Mouse (Mus musculus) hindbrain, embryonic 12.5 days (tissue): ENCODE results near the gene C130074G19Rik. TPM values are rescaled to one million over a fixed set of nuclear protein-coding genes. Genes with fewer than 3 reads are reported as not detected.
A peak's percentile ranks its signal among the peaks of the same experiment; 100 is the strongest.

Source experiments
- ATAC-seq: fragments of 200-750 bp; cut with Nextera tagmentation; 2 replicates; pipeline ENCODE4 v1.8.0; 2017; ENCODE audit warnings: moderate TSS enrichment; ENCODE audit not compliant: low FRiP score
- H3K27ac ChIP-seq: fragments of 300-500 bp; sonication (generic); 2 replicates; pipeline ENCODE4 v1.5.1; 2016; ENCODE audit warnings: mild to moderate bottlenecking
- H3K27me3 ChIP-seq: fragments of 300-500 bp; sonication (generic); 2 replicates; pipeline ENCODE4 v1.6.1; 2016; ENCODE audit warnings: mild to moderate bottlenecking
- H3K36me3 ChIP-seq: fragments of 300-500 bp; sonication (generic); 2 replicates; pipeline ENCODE4 v1.6.1; 2016; ENCODE audit warnings: mild to moderate bottlenecking
- H3K4me1 ChIP-seq: fragments of 300-500 bp; sonication (generic); 2 replicates; pipeline ENCODE4 v1.6.1; 2016
- H3K4me2 ChIP-seq: fragments of 300-500 bp; sonication (generic); replicated peaks from 2 replicates; pipeline ENCODE4 v1.6.1; 2016; ENCODE audit warnings: mild to moderate bottlenecking
- H3K4me3 ChIP-seq: fragments of 300-500 bp; sonication (generic); 2 replicates; pipeline ENCODE4 v1.5.1; 2016; ENCODE audit warnings: mild to moderate bottlenecking
- H3K9ac ChIP-seq: fragments of 300-500 bp; sonication (generic); 2 replicates; pipeline ENCODE4 v1.6.1; 2016; ENCODE audit warnings: mild to moderate bottlenecking, moderate library complexity
- H3K9me3 ChIP-seq: fragments of 300-500 bp; sonication (generic); replicated peaks from 2 replicates; pipeline ENCODE4 v1.6.1; 2016; ENCODE audit warnings: mild to moderate bottlenecking
- WGBS: fragments of 180-500 bp; shearing (Covaris S2); methylation state at CpG from one replicate; pipeline ENCODE4 v1.1.7; 2016; 5-methylcytosine and 5-hydroxymethylcytosine counted together
- polyA plus RNA-seq: library from polyadenylated mRNA; unstranded; fragments of >200 nt; fragmentation: Nextera tagmentation; extraction: Ambion mirVana; gene quantifications from 2 replicates; pipeline ENCODE4 v1.2.1, GENCODE M21; 2016

C130074G19Rik gene
- polyA plus RNA-seq, 1 experiment from 2014 or later = 1.0 TPM

DNA sequence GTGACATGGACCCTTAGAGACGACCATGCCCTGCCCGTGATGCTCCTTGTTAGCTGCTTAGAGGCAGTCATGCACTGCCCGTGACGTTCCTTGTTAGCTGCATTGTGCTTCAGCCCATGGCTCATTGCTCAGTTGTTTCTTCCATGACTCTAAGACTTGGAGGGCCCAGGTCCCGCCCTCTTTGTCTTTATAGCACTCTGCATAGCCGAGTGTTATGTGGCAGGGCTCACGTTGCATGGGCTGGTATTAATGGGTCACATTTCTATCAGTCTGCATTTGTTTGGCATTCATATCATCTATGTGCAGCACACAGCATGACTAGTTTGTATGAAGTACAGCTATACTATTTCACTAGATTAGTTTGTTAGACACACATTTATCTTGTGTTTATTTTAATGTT lies 20.7 kb upstream of the C130074G19Rik start:
- Histone ChIP-seq H3K4me2 (no peak overlapping the region), H3K9me3 (no peaks in the 10 kb centered on the region), H3K9ac (no peak overlapping the region), H3K27ac (no peak overlapping the region), H3K27me3 (no peaks in the 10 kb centered on the region), H3K4me1 (peaks cover 24% of the 10 kb centered on the region), H3K36me3 (peaks cover 46% of the 10 kb centered on the region), H3K4me3 (no peak overlapping the region)
- ATAC-seq = 0 out of 2 replicates have a peak, but pooled peaks have one; percentile 15
- 53% methylated on average over 7 of the region's 7 CpGs for WGBS

DNA sequence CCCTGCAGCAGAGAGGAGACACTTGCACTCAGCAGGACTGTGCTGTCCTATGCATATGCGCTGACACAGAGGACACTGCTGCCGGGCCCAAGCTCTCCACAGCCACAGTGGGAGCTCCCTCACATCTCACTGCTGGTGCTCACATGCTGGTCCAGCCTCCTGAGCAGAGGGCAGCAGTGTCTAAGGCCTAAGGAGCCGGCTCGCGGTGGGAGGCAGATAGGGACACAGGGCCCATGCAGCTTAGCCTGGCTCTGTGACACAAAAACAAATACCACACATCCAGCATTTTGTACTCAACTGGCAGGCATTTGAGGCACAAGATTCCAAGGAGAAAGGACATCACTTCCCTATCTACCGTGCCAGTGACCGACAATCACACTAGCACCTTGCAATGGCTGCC lies 19.9 kb upstream of the C130074G19Rik start:
- no peak overlapping the region for H3K9ac ChIP-seq
- no peak overlapping the region for H3K4me2 ChIP-seq
- no peak for ATAC-seq
- no peak overlapping the region for H3K27ac ChIP-seq
- 52% methylated on average over 7 of the region's 7 CpGs for WGBS
- H3K36me3 ChIP-seq = peaks cover 45% of the 10 kb centered on the region
- H3K4me3 ChIP-seq = no peak overlapping the region
- H3K4me1 ChIP-seq = peaks cover 24% of the 10 kb centered on the region
- H3K27me3 ChIP-seq = no peaks in the 10 kb centered on the region
- no peaks in the 10 kb centered on the region for H3K9me3 ChIP-seq

GRCm38 (mm10) chr1:184897350-184897749 lies 14.3 kb upstream of the C130074G19Rik start:
- no peaks in the 10 kb centered on the region for H3K9me3 ChIP-seq
- peaks cover 17% of the 10 kb centered on the region for H3K36me3 ChIP-seq
- H3K9ac ChIP-seq = no peak overlapping the region
- no peak overlapping the region for H3K4me3 ChIP-seq
- no peak overlapping the region for H3K27ac ChIP-seq
- ATAC-seq = no peak
- no peaks in the 10 kb centered on the region for H3K4me1 ChIP-seq
- WGBS = 73% methylated on average over 16 of the region's 16 CpGs
- H3K27me3 ChIP-seq = no peaks in the 10 kb centered on the region
- no peak overlapping the region for H3K4me2 ChIP-seq

DNA sequence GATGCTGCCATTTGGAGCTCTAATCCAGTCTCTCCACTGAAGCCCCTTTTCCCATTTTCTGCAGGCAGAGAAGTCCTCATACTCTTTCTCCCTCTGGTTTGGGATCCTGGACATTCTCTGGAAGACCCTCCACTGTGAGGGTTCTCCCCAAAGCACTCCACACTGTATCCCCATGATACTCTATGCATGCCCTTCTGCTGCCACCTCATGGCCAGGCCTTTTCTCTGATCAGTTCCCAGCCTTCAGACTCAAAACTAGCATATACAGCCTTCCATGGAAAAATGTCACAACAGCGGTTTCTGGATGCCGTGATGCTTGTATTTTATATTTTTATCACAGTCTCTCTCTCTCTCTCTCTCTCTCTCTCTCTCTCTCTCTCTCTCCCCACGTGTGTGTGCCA lies 9.0 kb upstream of the C130074G19Rik start:
- ATAC-seq = no peak

GRCm38 (mm10) chr1:184889454-184889853 lies 6.4 kb upstream of the C130074G19Rik start:
- H3K27ac ChIP-seq = no peak overlapping the region

More for the DNA sequence above, 9.0 kb upstream of the C130074G19Rik start:
- H3K27me3 ChIP-seq = no peaks in the 10 kb centered on the region
- H3K9me3 ChIP-seq = no peaks in the 10 kb centered on the region
- H3K4me1 ChIP-seq = no peaks in the 10 kb centered on the region
- 79% methylated on average over 3 of the region's 3 CpGs for whole genome bisulfite sequencing
- no peak overlapping the region for H3K27ac ChIP-seq
- no peaks in the 10 kb centered on the region for H3K36me3 ChIP-seq
- H3K4me3 ChIP-seq = no peak overlapping the region
- no peak overlapping the region for H3K9ac ChIP-seq
- H3K4me2 ChIP-seq = no peak overlapping the region

GRCm38 (mm10) chr1:184886160-184886559 lies 3.1 kb upstream of the C130074G19Rik start:
- Histone ChIP-seq H3K9ac (no peak overlapping the region), H3K4me2 (no peak overlapping the region), H3K27me3 (peaks cover 36% of the 10 kb centered on the region), H3K36me3 (no peaks in the 10 kb centered on the region), H3K4me1 (peaks cover 10% of the 10 kb centered on the region), H3K9me3 (no peaks in the 10 kb centered on the region), H3K4me3 (no peak overlapping the region), H3K27ac (no peak overlapping the region)
- WGBS = 57% methylated on average over 1 of the region's 1 CpGs
- ATAC-seq = no peak

More at GRCm38 (mm10) chr1:184889454-184889853, 6.4 kb upstream of the C130074G19Rik start:
- Histone ChIP-seq H3K9me3 (no peaks in the 10 kb centered on the region), H3K4me2 (no peak overlapping the region), H3K36me3 (no peaks in the 10 kb centered on the region), H3K27me3 (0 out of 2 replicates have a peak, but pooled peaks cover 6% of the 10 kb centered on the region), H3K4me3 (no peak overlapping the region), H3K4me1 (no peaks in the 10 kb centered on the region), H3K9ac (no peak overlapping the region)
- ATAC-seq = no peak
- WGBS = 91% methylated on average over 6 of the region's 6 CpGs

GRCm38 (mm10) chr1:184881861-184882260 lies 1.2 kb downstream of the C130074G19Rik start:
- Histone ChIP-seq H3K4me2 (no peak overlapping the region), H3K9me3 (no peaks in the 10 kb centered on the region), H3K4me1 (peaks cover 10% of the 10 kb centered on the region), H3K9ac (no peak overlapping the region), H3K27me3 (peaks cover 42% of the 10 kb centered on the region), H3K27ac (no peak overlapping the region), H3K36me3 (no peaks in the 10 kb centered on the region), H3K4me3 (peak overlapping the region; percentile 44; the same call in 1 of the 2 replicates)
- WGBS = 67% methylated on average over 7 of the region's 7 CpGs
- no peak for ATAC-seq

GRCm38 (mm10) chr1:184881211-184881610 lies 1.8 kb downstream of the C130074G19Rik start:
- Histone ChIP-seq H3K4me2 (no peak overlapping the region), H3K27ac (no peak overlapping the region), H3K4me3 (no peak overlapping the region), H3K9me3 (no peaks in the 10 kb centered on the region), H3K36me3 (no peaks in the 10 kb centered on the region), H3K4me1 (peaks cover 10% of the 10 kb centered on the region), H3K27me3 (peaks cover 42% of the 10 kb centered on the region), H3K9ac (no peak overlapping the region)
- ATAC-seq = no peak
- 85% methylated on average over 5 of the region's 5 CpGs for WGBS

DNA sequence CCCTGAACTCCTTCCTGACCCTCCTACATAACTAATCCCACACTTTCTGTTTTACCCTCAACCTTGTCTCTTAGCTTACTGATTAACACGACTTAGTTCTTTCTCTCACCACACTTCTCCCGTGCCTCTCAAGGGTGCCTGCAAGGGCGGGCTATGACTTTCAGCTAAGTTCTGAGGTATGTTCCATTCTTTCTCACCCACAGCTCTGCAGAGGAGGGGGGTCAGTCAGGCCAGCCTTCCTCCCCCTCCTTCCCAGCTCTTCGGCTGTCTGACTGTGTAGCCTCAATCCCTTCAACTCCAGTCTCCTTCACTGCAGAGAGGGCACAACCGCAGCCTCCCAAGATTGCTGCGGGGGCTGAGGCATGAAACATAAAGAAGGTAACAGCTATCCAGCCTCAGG lies 4.2 kb downstream of the C130074G19Rik start:
- Histone ChIP-seq H3K4me2 (no peak overlapping the region), H3K9ac (no peak overlapping the region), H3K9me3 (no peaks in the 10 kb centered on the region), H3K27me3 (peaks cover 33% of the 10 kb centered on the region), H3K4me1 (peaks cover 10% of the 10 kb centered on the region), H3K27ac (no peak overlapping the region), H3K4me3 (no peak overlapping the region), H3K36me3 (no peaks in the 10 kb centered on the region)
- 82% methylated on average over 6 of the region's 6 CpGs for WGBS
- ATAC-seq = no peak

DNA sequence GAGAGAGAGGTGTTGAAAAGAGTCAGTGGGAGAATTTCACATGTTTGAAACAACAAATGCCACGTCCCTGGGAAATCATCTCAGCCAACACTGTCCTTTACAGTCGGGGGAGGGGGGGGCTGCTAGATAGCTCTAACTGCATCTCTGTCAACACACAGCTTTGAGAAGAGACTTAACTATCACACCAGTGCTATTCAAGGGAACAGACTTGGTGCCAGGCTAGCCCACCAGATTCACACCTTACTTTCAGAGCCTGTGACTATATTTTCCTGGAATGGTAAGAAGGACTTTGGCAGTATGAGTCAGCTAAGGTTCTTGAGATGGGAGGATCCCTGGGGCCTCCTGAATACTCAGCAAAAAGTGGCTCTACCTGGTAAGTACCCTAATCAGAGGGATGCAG lies 5.7 kb downstream of the C130074G19Rik start:
- WGBS = 78% methylated on average over 2 of the region's 2 CpGs
- H3K36me3 ChIP-seq = no peaks in the 10 kb centered on the region
- H3K4me3 ChIP-seq = no peak overlapping the region
- H3K4me2 ChIP-seq = no peak overlapping the region
- H3K27ac ChIP-seq = no peak overlapping the region
- no peak for ATAC-seq
- H3K9me3 ChIP-seq = no peaks in the 10 kb centered on the region
- H3K4me1 ChIP-seq = peaks cover 2% of the 10 kb centered on the region
- H3K9ac ChIP-seq = no peak overlapping the region
- peaks cover 17% of the 10 kb centered on the region for H3K27me3 ChIP-seq

DNA sequence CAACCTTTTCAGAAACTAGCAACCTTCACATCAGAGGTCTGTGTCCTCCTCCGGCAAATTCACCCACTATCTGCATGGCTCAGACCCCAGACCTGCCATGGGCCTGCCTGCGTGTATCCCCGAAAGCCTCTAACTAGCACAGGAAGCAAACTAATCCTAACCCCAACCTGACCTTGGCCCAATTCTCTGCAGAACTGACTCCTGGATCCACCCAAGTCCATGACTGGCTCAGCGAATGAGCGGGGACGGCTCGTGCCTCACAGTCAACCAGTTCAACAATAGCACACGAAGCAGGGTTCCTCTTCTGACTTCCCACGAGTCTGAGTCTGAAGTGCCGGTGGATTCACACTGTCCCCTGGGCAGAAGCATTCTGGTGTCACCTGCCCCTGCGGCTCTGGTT lies 9.1 kb downstream of the C130074G19Rik start:
- no peak overlapping the region for H3K27ac ChIP-seq
- no peak overlapping the region for H3K9ac ChIP-seq
- 0 out of 2 replicates have a peak, but pooled peaks cover 8% of the 10 kb centered on the region for H3K4me1 ChIP-seq
- no peak overlapping the region for H3K4me2 ChIP-seq
- ATAC-seq = no peak
- no peaks in the 10 kb centered on the region for H3K9me3 ChIP-seq
- WGBS = 77% methylated on average over 11 of the region's 11 CpGs
- H3K36me3 ChIP-seq = no peaks in the 10 kb centered on the region
- H3K27me3 ChIP-seq = no peaks in the 10 kb centered on the region
- no peak overlapping the region for H3K4me3 ChIP-seq

DNA sequence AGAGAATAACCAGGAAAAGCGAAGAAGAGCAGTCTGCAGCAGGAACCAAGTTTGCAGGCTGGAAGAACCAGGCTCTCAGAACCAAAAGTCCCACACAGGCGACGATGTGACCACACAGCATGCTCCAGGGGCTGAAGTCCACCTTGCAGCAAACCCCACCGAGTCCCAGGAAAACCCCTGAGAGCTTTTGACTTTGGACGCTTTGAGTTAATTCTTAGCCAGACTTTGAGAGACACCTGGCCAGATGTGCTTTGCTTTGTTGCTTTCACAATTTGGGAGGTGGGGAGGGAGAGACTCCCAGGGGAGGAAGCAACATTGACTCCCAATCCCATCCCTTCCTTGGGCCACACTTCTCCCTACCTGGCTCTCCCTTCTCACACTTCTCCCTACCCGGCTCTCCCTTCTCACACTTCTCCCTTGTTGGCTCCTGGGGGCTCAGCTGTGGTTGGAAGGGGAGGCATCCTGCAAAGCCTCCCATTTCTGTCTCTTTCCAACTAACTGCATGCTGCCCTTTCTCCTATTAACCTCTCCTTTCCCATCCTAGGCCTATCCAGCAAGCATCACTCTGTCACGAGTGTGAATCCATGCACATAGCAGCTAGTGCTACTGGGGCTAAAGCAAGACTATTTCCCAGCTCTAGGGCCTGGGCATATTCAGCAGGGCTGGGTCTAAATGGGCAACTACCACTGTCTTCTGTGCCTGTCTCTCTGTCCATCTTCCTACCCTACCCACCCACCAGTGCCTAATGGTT lies 10.8 kb downstream of the C130074G19Rik start:
- Histone ChIP-seq H3K27ac (no peak overlapping the region), H3K4me2 (no peak overlapping the region), H3K9ac (no peak overlapping the region), H3K27me3 (no peaks in the 10 kb centered on the region), H3K36me3 (no peaks in the 10 kb centered on the region), H3K9me3 (no peaks in the 10 kb centered on the region), H3K4me3 (no peak overlapping the region), H3K4me1 (0 out of 2 replicates have a peak, but pooled peaks cover 8% of the 10 kb centered on the region)
- no peak for ATAC-seq
- WGBS = 75% methylated on average over 7 of the region's 7 CpGs

- H3K9ac ChIP-seq = no peak overlapping the region
- H3K27ac ChIP-seq = no peak overlapping the region
- 0 out of 2 replicates have a peak, but pooled peaks cover 8% of the 10 kb centered on the region for H3K4me1 ChIP-seq
- no peak overlapping the region for H3K4me3 ChIP-seq
- WGBS = 85% methylated on average over 1 of the region's 1 CpGs
- no peaks in the 10 kb centered on the region for H3K9me3 ChIP-seq
- H3K27me3 ChIP-seq = no peaks in the 10 kb centered on the region
- H3K4me2 ChIP-seq = no peak overlapping the region
- H3K36me3 ChIP-seq = no peaks in the 10 kb centered on the region
- no peak for ATAC-seq
These were observed 11.5 kb downstream of the C130074G19Rik start for GRCm38 (mm10) chr1:184871506-184871905.
